Mouse (Mus musculus) 3134 (cell line): ENCODE results near the gene D230025D16Rik.
"Not testable (repeated sequence)": the region's sequence is repeated elsewhere in the genome, so short reads cannot be mapped to it uniquely, and the experiment has no call there.

Source experiments
- DNase-seq: peaks from one replicate; pipeline ENCODE4 v3.0.0-alpha.2; 2011; ENCODE audit warnings: low spot score; ENCODE audit not compliant: insufficient read length; ENCODE audit errors: extremely low read depth

D230025D16Rik gene

GRCm38 (mm10) chr8:105290554-105291314, 65.8 kb downstream of the D230025D16Rik start:
- peak; percentile 52 for DNase-seq

- not testable (repeated sequence) for DNase-seq
Measured at GRCm38 (mm10) chr8:105291364-105291763, 66.4 kb downstream of the D230025D16Rik start.

GRCm38 (mm10) chr8:105291802-105292201, 66.9 kb downstream of the D230025D16Rik start:
- DNase-seq: not testable (repeated sequence)

- peak; percentile 65 for DNase-seq
Measured at GRCm38 (mm10) chr8:105292471-105292870, 67.5 kb downstream of the D230025D16Rik start.

- DNase-seq: no peak
Measured at GRCm38 (mm10) chr8:105293405-105293804, 68.5 kb downstream of the D230025D16Rik start.

GRCm38 (mm10) chr8:105294776-105295175, 69.8 kb downstream of the D230025D16Rik start:
- no peak for DNase-seq

- DNase-seq: no peak
Measured at GRCm38 (mm10) chr8:105295256-105295655, 70.3 kb downstream of the D230025D16Rik start.

- no peak for DNase-seq
Measured at GRCm38 (mm10) chr8:105295895-105296573, 71.1 kb downstream of the D230025D16Rik start, which contains the start of gene Exoc3l. Gene Exoc3l (minus strand): TSS chr8:105296101.

GRCm38 (mm10) chr8:105297511-105298192, 72.7 kb downstream of the D230025D16Rik start, which contains the start of gene E2f4:
Gene E2f4 (plus strand): TSS chr8:105297663.
- DNase-seq: peak; percentile 84

- no peak for DNase-seq
Measured at GRCm38 (mm10) chr8:105298351-105299252, 73.7 kb downstream of the D230025D16Rik start.

GRCm38 (mm10) chr8:105299962-105300361, 75.0 kb downstream of the D230025D16Rik start:
- DNase-seq: no peak
